Comparison of ENCODE assay signal across 8 mouse cellular contexts in genomic region chr17:47332664-47333063, GRCm38 (mm10). TPM values are rescaled to one million over a fixed set of nuclear protein-coding genes. Genes with fewer than 3 reads are reported as not detected.
A peak's percentile ranks its signal among the peaks of the same experiment; 100 is the strongest.
DNase-seq lines count a peak whose midpoint lies in the region; ATAC-seq and TF ChIP-seq lines count a peak whose summit lies in the region.
"Not testable (repeated sequence)": the region's sequence is repeated elsewhere in the genome, so short reads cannot be mapped to it uniquely, and the experiment has no call there.

No protein-coding gene starts in this region.

- not testable (repeated sequence) for H3K9me3 ChIP-seq in heart, embryonic 13.5 days; lung, postnatal 0 days (ENCODE audit: low read length)

- intact Hi-C loops in left cerebral cortex, adult 2 months (cut with DNase I) = loop anchor here (1.0 to 5.0 kb wide), 2 partner anchors 190 to 293 kb away; no protein-coding TSS in a partner anchor

- peak; percentile 32 for ATAC-seq in activated CD4-positive, CD25-positive, alpha-beta regulatory T cell, adult 4 months
- not testable (repeated sequence) for ATAC-seq in heart, embryonic 13.5 days (ENCODE audit: extremely low read depth, insufficient number of reproducible peaks, low FRiP score, low TSS enrichment)
- ATAC-seq in lung, postnatal 0 days = 0 out of 2 replicates have a peak, but pooled peaks have one; percentile 34

- H3K9ac ChIP-seq in heart, embryonic 13.5 days; lung, postnatal 0 days (replicated peaks; ENCODE audit: low read depth): not testable (repeated sequence)

- H3K4me3 ChIP-seq in cortical plate, adult 2 months (ENCODE audit: insufficient read depth, low read length); heart, embryonic 13.5 days; left cerebral cortex, adult 2 months; lung, postnatal 0 days (ENCODE audit: low read depth, low read length): not testable (repeated sequence)

- not testable (repeated sequence) for H3K4me1 ChIP-seq in cortical plate, adult 2 months (ENCODE audit: control insufficient read depth, insufficient read depth, low read length); heart, embryonic 13.5 days; lung, postnatal 0 days (ENCODE audit: insufficient read depth, low read depth, low read length)

- H3K27ac ChIP-seq in cortical plate, adult 2 months (ENCODE audit: insufficient read depth, low read length); left cerebral cortex, adult 2 months; lung, postnatal 0 days (ENCODE audit: low read length): not testable (repeated sequence)
- peak overlapping the region; percentile 48; the same call in 1 of the 2 replicates for H3K27ac ChIP-seq in heart, embryonic 13.5 days (replicated peaks)

- peak; percentile 6 for DNase-seq in A20 (ENCODE audit: low read depth, low spot score)
- DNase-seq in kidney, adult 8-10 months = peak; percentile 18 to 29
- not testable (repeated sequence) for DNase-seq in left cerebral cortex, adult 2 months (ENCODE audit: extremely low spot score in 1 of 2, low spot score in 2 of 2); lung, postnatal 0 days (ENCODE audit: low spot score)
- DNase-seq in right cerebral cortex, adult 18-20 months = peak; percentile 23

- H3K36me3 ChIP-seq in heart, embryonic 13.5 days = peaks cover 71% of the 10 kb centered on the region
- H3K36me3 ChIP-seq in lung, postnatal 0 days (ENCODE audit: insufficient read depth, low read length) = not testable (repeated sequence)

- TF ChIP-seq EP300 in lung, postnatal 0 days (IDR thresholded peaks at IDR 0.05) = not testable (repeated sequence)

- not testable (repeated sequence) for H3K4me2 ChIP-seq in heart, embryonic 13.5 days; lung, postnatal 0 days (replicated peaks; ENCODE audit: low read depth, low read length)

- 52% methylated on average over 5 of the region's 5 CpGs for WGBS in heart, embryonic 13.5 days
- WGBS in lung, postnatal 0 days = 44% methylated on average over 5 of the region's 5 CpGs

- H3K27me3 ChIP-seq in heart, embryonic 13.5 days (replicated peaks); lung, postnatal 0 days (replicated peaks; ENCODE audit: insufficient read depth, low read length): not testable (repeated sequence)

- peak; percentile 26; the same call in 1 of the 2 replicates for TF ChIP-seq CTCF in cortical plate, adult 2 months (IDR thresholded peaks at IDR 0.05; ENCODE audit: extremely low read depth, insufficient read depth, low read length)
- TF ChIP-seq CTCF in left cerebral cortex, adult 2 months (IDR thresholded peaks at IDR 0.05) = peak; percentile 53
- TF ChIP-seq CTCF in lung, postnatal 0 days (IDR thresholded peaks at IDR 0.05) = peak; percentile 58

- TF ChIP-seq POLR2A in cortical plate, adult 2 months (IDR thresholded peaks at IDR 0.05; ENCODE audit: extremely low read depth, insufficient read depth, low read length) = not testable (repeated sequence)

RNA-seq across cellular contexts. Expression of gene Mrps10, which starts 36.0 kb away (rescaled TPM):
- polyA plus RNA-seq in activated CD4-positive, CD25-positive, alpha-beta regulatory T cell, adult 4 months (2017; shearing (Covaris generic)) = 10 to 100 TPM; 30.8 to 36.4 TPM
- polyA plus RNA-seq in cortical plate, adult 2 months (2012; rRNA removed) = 45.1 and 47.7 TPM in 2 replicates
- polyA plus RNA-seq in heart, embryonic 13.5 days (2015; fragmentation: Nextera tagmentation; extraction: Ambion mirVana) = 60.6 and 67.7 TPM in 2 replicates
- 10 to 100 TPM; 28.4 to 29.1 TPM for total RNA-seq in left cerebral cortex, adult 2 months (2021)
- 43.2 and 47.5 TPM in 2 replicates for polyA plus RNA-seq in lung, postnatal 0 days (2015; fragmentation: Nextera tagmentation; extraction: Ambion mirVana)

RNA-seq across cellular contexts. Expression of gene Guca1b, which starts 52.5 kb away (rescaled TPM):
- polyA plus RNA-seq in activated CD4-positive, CD25-positive, alpha-beta regulatory T cell, adult 4 months (2017; shearing (Covaris generic)) = 1 to 10 TPM; 1.1 TPM
- 1.2 and 1.3 TPM in 2 replicates for polyA plus RNA-seq in cortical plate, adult 2 months (2012; rRNA removed)
- polyA plus RNA-seq in heart, embryonic 13.5 days (2015; fragmentation: Nextera tagmentation; extraction: Ambion mirVana) = 1.2 and 1.4 TPM in 2 replicates
- 1 to 10 TPM; 1.8 to 2.9 TPM for total RNA-seq in left cerebral cortex, adult 2 months (2021)
- 0.23 and 0.43 TPM in 2 replicates for polyA plus RNA-seq in lung, postnatal 0 days (2015; fragmentation: Nextera tagmentation; extraction: Ambion mirVana)
